ENCODE assay signal across 8 mouse cellular contexts in the genomic region with DNA sequence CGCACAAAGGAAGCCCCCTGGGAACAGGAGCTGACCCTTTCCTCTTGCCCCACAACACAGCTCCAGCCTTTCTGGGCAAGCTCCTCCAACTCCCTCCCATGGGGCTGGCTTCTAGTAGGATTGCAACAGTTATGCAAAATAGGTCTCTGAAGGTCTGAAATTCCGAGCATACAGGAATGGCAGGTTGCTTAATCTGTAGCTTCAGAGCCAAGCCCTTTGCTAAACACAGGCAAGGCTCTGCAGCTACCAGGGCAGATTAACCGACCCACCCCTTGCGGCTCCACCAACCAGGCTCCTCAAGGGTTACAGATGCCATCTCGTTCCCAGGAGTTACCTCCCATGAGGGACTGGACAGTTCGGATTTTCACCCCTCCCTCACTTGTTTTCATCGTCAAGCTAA.
DNase-seq lines count a peak whose midpoint lies in the region; ATAC-seq and TF ChIP-seq lines count a peak whose summit lies in the region.

No protein-coding gene starts in this region.

- peaks cover 27% of the 10 kb centered on the region for H3K4me1 ChIP-seq in heart, embryonic 13.5 days
- H3K4me1 ChIP-seq in midbrain, embryonic 12.5 days, result peaks cover 21% of the 10 kb centered on the region

- DNase-seq in cerebellum, postnatal 10 days, result peak; percentile 28 to 30
- DNase-seq in cerebellum, adult 9-10 months, result no peak
- DNase-seq in brain, embryonic 14.5 days (ENCODE audit: low read depth), result peak; percentile 47
- DNase-seq in kidney, postnatal 10 days, result peak; percentile 53
- DNase-seq in thymus, postnatal 4 days, result no peak
- DNase-seq in left cerebral cortex, postnatal 36 days (ENCODE audit: low spot score in 2 of 2), result no peak

- no peak overlapping the region for H3K4me3 ChIP-seq in heart, embryonic 13.5 days
- H3K4me3 ChIP-seq in midbrain, embryonic 12.5 days, result no peak overlapping the region

- no peak for TF ChIP-seq POLR2A in brain, embryonic 14.5 days (IDR thresholded peaks at IDR 0.05; ENCODE audit: borderline replicate concordance, extremely low read depth, insufficient read depth, insufficient read length, poor library complexity, severe bottlenecking)

- no peak for ATAC-seq in heart, embryonic 13.5 days (ENCODE audit: extremely low read depth, insufficient number of reproducible peaks, low FRiP score, low TSS enrichment)
- ATAC-seq in midbrain, embryonic 12.5 days (ENCODE audit: low FRiP score, low read depth), result peak; percentile 60

- no peaks in the 10 kb centered on the region for H3K36me3 ChIP-seq in heart, embryonic 13.5 days
- H3K36me3 ChIP-seq in midbrain, embryonic 12.5 days, result no peaks in the 10 kb centered on the region

- peak overlapping the region; percentile 40 for H3K4me2 ChIP-seq in heart, embryonic 13.5 days
- peak overlapping the region; percentile 15; the same call in 1 of the 2 replicates for H3K4me2 ChIP-seq in midbrain, embryonic 12.5 days (replicated peaks)

- H3K9ac ChIP-seq in heart, embryonic 13.5 days, result no peak overlapping the region
- no peak overlapping the region for H3K9ac ChIP-seq in midbrain, embryonic 12.5 days (replicated peaks)

- WGBS in heart, embryonic 13.5 days, result 25% methylated on average over 7 of the region's 7 CpGs
- WGBS in midbrain, embryonic 12.5 days, result 5% methylated on average over 7 of the region's 7 CpGs

- peak overlapping the region; percentile 57 for H3K27ac ChIP-seq in heart, embryonic 13.5 days (replicated peaks)
- H3K27ac ChIP-seq in midbrain, embryonic 12.5 days (replicated peaks), result 0 out of 2 replicates have a peak overlapping the region, but pooled peaks have one; percentile 17

- H3K27me3 ChIP-seq in heart, embryonic 13.5 days (replicated peaks), result no peaks in the 10 kb centered on the region
- H3K27me3 ChIP-seq in midbrain, embryonic 12.5 days, result 0 out of 2 replicates have a peak, but pooled peaks cover 6% of the 10 kb centered on the region

- H3K9me3 ChIP-seq in heart, embryonic 13.5 days, result no peaks in the 10 kb centered on the region
- no peaks in the 10 kb centered on the region for H3K9me3 ChIP-seq in midbrain, embryonic 12.5 days

- intact Hi-C loops in left cerebral cortex, postnatal 36 days (cut with DNase I), result no loop called here

- no peak for TF ChIP-seq CTCF in brain, embryonic 14.5 days (IDR thresholded peaks at IDR 0.05; ENCODE audit: borderline replicate concordance, extremely low read depth, insufficient read depth, insufficient read length)

Comparison
In these comparisons a context has a peak if more than half of its experiments do, and no peak if none do; other contexts are left out.
1. DNase-seq: peak in cerebellum, postnatal 10 days (2 of 2), brain, embryonic 14.5 days (single experiment) and kidney, postnatal 10 days (single experiment); none in cerebellum, adult 9-10 months (single experiment), thymus, postnatal 4 days (single experiment) and left cerebral cortex, postnatal 36 days (0 of 2).